Mouse (Mus musculus) left cerebral cortex, postnatal 36 days (tissue): ENCODE results near the gene Kctd14. TPM values are rescaled to one million over a fixed set of nuclear protein-coding genes. Genes with fewer than 3 reads are reported as not detected.
"Not testable (repeated sequence)": the region's sequence is repeated elsewhere in the genome, so short reads cannot be mapped to it uniquely, and the experiment has no call there.

Experiments
- DNase-seq, 2 experiments: peaks; one replicate each; pipeline ENCODE4 v3.0.0; 2021 to 2022; ENCODE audit warnings: low spot score in 2 of 2, mixed read lengths in 1 of 2
- intact Hi-C: fragments of 180-260 bp; cut with DNase I; formaldehyde crosslinking; loops from one replicate; pipeline ENCODE4 v1.15.1; 2025
- total RNA-seq, 2 experiments: library from RNA; stranded (reverse); gene quantifications; 2 replicates each; pipeline ENCODE4 v1.2.3; 2021

Gene Kctd14
- total RNA-seq, 2 experiments from 2014 or later: 3.2 to 3.6 TPM

GRCm38 (mm10) chr7:97429705-97430104 is 21.4 kb upstream of the Kctd14 start:
- no peak for DNase-seq

GRCm38 (mm10) chr7:97433517-97433916 is 17.6 kb upstream of the Kctd14 start:
- intact Hi-C loops, DNase-seq: not testable (repeated sequence)

More at GRCm38 (mm10) chr7:97429705-97430104, 21.4 kb upstream of the Kctd14 start:
- intact Hi-C loops: loop anchor here (5.0 to 10.0 kb wide), 2 partner anchors 53 to 245 kb away; partner anchors contain the start of gene Ints4

- no peak for DNase-seq
- intact Hi-C loops: no loop called here
Measured at GRCm38 (mm10) chr7:97434517-97434916, 16.6 kb upstream of the Kctd14 start.

GRCm38 (mm10) chr7:97438986-97439385 is 12.1 kb upstream of the Kctd14 start:
- intact Hi-C loops: no loop called here
- no peak for DNase-seq

- intact Hi-C loops: no loop called here
Measured at GRCm38 (mm10) chr7:97446171-97446925, 4.8 kb upstream of the Kctd14 start.

GRCm38 (mm10) chr7:97447050-97447531 is 4.0 kb upstream of the Kctd14 start:
- peak in 1 of 2 experiments; percentile 18 for DNase-seq
- intact Hi-C loops: no loop called here

More at GRCm38 (mm10) chr7:97446171-97446925, 4.8 kb upstream of the Kctd14 start:
- DNase-seq: peak; percentile 84 to 89

GRCm38 (mm10) chr7:97452196-97452595 is 1.1 kb downstream of the Kctd14 start:
- intact Hi-C loops: no loop called here
- no peak for DNase-seq

- no peak for DNase-seq
- intact Hi-C loops: no loop called here
Measured at GRCm38 (mm10) chr7:97453141-97453921, 2.2 kb downstream of the Kctd14 start.

- DNase-seq: no peak
- intact Hi-C loops: no loop called here
Measured at GRCm38 (mm10) chr7:97454795-97455194, 3.7 kb downstream of the Kctd14 start.

GRCm38 (mm10) chr7:97455577-97455976 is 4.5 kb downstream of the Kctd14 start:
- DNase-seq: no peak
- intact Hi-C loops: no loop called here

GRCm38 (mm10) chr7:97473001-97473400 is 21.9 kb downstream of the Kctd14 start:
- DNase-seq: peak in 1 of 2 experiments; percentile 9
- intact Hi-C loops: no loop called here

GRCm38 (mm10) chr7:97479349-97479748 is 28.2 kb downstream of the Kctd14 start:
- intact Hi-C loops: no loop called here
- no peak for DNase-seq

GRCm38 (mm10) chr7:97480290-97480689 is 29.2 kb downstream of the Kctd14 start:
- intact Hi-C loops: loop anchor here (1.0 to 5.0 kb wide), 2 partner anchors 53 to 99 kb away; partner anchors contain the start of genes Aamdc and Rsf1
- DNase-seq: no peak

GRCm38 (mm10) chr7:97480821-97481339 is 29.8 kb downstream of the Kctd14 start, which contains the start of gene Ints4:
Gene Ints4, plus strand, starts transcription at chr7:97480956.
- DNase-seq: peak; percentile 92 to 94
- intact Hi-C loops: loop anchor here (1.0 to 5.0 kb wide), 2 partner anchors 54 to 98 kb away; partner anchors contain the start of genes Aamdc and Rsf1

- no peak for DNase-seq
- intact Hi-C loops: loop anchor here (5.0 kb wide), 1 partner anchor 56 kb away; no protein-coding TSS in a partner anchor
Measured at GRCm38 (mm10) chr7:97483378-97483777, 32.3 kb downstream of the Kctd14 start.

GRCm38 (mm10) chr7:97491157-97491556 is 40.0 kb downstream of the Kctd14 start:
- intact Hi-C loops: no loop called here
- DNase-seq: no peak

GRCm38 (mm10) chr7:97492420-97492819 is 41.3 kb downstream of the Kctd14 start:
- no peak for DNase-seq
- intact Hi-C loops: no loop called here

GRCm38 (mm10) chr7:97495052-97495451 is 43.9 kb downstream of the Kctd14 start:
- no peak for DNase-seq
- intact Hi-C loops: no loop called here

GRCm38 (mm10) chr7:97500555-97501209 is 49.6 kb downstream of the Kctd14 start:
- DNase-seq: no peak
- intact Hi-C loops: no loop called here
